Mouse (Mus musculus) telencephalon, adult 2 months (tissue): ENCODE results near the gene Rmnd5a.
"Not testable (repeated sequence)": the region's sequence is repeated elsewhere in the genome, so short reads cannot be mapped to it uniquely, and the experiment has no call there.

Source experiments
- DNase-seq: peaks from one replicate; pipeline ENCODE4 v3.0.0-alpha.2; 2011; ENCODE audit warnings: low read depth, low spot score

The Rmnd5a gene

DNA sequence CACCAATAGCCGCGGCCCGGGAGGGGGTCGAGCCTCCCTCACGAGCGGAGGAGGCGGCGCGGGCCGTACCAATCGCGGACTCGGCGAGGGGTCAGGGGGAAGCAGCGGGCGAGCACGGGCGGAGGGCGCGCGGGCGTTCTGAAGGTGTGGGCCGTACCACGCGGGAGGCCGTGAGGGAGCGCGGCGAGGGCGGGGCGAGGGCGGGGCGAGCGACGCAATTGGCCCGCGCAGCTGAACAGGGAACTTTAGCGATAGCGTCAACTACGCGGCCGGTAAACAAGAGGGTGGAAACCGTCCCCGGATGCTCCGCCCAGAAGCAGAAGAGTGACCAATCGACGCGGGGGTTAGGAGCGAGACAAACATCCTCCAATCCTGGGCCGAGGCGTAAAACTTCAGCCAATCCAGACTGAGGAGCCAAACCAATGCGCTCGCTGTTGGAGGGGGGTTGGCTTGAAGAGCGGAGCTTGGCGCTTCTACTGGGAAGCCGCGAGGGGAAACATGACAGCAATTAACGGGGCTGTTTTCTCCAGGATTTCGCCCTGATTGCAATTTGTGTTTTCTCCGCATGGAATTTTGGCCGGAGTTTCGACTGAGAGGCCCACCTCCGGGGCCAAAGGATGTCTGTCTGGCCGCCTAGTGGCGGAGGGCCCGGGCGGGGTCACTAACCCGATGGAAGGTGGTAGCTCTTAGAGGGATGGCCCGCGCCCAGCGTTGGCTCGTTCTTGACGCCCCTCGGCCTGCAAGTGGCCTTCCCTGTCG is at the start of gene Rmnd5a:
Rmnd5a (minus strand) TSS at position 146 of the 759 bp plus-strand sequence.
- peak; percentile 99 for DNase-seq

DNA sequence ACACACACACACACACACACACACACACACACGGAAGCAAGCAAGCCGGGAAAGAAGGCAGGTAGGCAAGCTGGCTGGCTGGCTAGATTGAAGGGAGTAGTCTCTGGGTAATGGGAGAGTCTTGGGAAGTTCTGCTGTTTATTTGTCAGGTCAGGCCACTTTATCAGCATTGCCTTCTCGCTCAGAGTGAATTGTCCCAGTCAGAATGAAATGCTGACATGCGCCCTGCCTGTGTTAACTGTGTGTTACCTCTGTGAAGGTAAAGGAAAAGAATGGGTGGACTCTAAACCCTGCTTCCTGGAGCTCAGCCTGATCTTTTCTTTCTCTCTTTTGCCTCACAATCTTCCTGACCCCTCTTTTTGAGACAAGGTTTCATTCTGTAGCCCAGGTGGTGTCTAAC is 47.5 kb upstream of the Rmnd5a start:
- DNase-seq: no peak

DNA sequence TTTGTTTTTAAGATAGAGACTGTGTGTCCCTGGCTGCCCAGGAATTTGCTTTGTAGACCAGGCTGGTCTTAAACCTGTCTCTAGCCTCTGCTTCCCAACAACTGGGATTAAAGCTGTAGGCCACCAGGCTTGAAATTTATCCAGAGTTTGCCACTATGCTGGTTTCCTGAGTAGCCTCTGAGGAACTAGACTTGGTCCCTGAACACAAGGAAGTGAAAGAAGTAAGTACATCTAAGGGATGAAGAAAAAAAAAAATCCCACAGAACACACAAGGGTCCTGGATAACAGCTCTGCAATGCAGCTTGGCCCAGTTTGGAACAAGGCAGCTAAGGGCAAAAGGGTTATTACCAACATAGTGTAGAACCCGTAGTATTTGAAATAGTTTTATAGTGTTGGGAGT is 46.4 kb upstream of the Rmnd5a start:
- no peak for DNase-seq

DNA sequence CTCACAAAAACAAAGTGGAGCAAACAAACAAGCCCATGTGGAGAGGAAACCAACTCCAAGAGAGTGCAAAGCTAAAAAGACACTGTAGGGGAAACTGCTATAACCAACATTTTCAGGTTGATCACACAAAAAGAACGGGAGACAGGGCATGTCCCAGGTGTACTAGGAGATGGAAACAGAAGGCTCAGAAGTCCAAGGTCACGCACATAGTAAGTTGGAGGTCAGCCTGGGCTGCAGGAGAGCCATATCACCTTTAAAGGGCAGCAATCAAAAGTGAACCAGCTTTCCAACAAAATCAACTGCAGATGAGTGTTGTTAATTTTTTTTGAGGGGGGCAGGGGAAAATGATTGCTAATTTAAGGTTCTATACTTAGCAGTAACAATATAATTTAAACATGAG is 45.8 kb upstream of the Rmnd5a start:
- DNase-seq: no peak

DNA sequence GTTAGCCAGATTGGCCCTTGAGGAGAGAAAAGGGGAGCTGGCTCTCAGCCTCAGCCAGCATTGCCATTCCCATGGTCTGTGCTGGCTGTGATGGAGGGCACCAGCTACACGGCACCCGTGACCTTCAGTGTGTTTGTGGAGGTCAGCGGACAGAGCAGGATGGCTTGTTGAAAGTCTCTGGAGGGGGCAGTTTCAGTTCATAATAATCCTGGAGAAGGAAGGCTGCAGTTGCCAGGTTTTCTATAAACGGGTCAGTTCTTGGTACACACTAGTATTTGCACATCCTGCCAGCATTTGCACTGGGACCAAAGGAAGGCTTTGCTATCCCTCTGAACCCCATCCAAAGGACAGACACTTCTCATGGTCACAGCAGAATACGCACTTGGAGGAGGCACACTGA is 44.8 kb upstream of the Rmnd5a start:
- no peak for DNase-seq

DNA sequence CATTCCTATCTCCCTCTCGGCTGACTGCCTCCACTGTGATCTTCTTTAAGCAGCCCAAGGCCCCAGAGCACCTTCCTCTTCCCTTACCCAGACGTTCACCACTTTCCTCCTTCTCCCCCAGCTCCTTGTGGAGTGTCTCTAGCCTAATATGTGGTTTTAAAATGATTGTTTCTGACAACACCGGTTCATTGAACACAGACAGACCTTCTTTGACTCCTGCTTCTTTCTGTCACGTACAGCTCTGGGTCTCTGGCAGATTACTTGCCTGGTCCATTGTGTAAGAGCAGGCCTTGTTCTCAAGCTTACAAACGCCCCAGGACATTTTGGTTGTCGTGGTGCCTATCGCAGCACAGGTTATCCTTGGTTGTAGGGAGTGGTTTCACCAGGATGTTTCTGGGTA is 40.7 kb upstream of the Rmnd5a start:
- DNase-seq: no peak

DNA sequence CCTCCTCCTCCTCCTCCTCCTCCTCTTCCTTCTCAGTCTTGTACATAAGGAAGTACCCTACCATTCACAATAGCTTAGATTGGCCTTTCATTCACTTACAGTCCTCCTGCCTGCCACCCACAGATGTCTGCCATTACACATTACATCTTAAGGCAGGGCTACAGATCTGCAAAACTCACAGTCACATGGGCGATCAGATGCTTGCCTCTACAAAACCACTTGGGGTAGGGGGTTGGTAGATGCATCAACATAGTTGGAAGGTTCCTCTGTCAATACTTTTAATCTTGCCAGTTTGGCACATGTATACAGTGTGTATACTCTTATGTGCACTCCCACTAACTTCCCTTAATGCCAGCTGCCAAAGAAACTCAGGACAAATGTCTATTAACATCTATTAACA is 39.7 kb upstream of the Rmnd5a start:
- no peak for DNase-seq

DNA sequence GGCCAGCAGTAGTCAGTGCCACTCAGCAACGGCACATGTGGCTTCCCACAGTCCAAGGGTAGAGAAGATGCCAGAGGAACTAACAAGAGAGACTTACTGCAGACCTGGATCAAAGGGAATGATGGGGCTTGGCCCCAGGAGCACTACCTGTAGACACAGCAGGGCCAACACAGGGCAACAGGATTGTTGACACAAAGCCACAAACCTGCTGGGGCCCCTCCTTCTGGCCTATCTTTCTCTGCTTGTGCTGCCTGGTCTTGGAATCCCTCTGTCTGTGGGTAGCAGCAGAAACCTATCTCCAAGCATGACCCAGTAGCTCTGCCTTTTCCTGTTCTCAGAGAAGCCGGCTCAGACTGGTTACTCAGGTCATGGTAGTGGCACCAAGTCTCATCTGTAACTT is 39.2 kb upstream of the Rmnd5a start:
- not testable (repeated sequence) for DNase-seq

DNA sequence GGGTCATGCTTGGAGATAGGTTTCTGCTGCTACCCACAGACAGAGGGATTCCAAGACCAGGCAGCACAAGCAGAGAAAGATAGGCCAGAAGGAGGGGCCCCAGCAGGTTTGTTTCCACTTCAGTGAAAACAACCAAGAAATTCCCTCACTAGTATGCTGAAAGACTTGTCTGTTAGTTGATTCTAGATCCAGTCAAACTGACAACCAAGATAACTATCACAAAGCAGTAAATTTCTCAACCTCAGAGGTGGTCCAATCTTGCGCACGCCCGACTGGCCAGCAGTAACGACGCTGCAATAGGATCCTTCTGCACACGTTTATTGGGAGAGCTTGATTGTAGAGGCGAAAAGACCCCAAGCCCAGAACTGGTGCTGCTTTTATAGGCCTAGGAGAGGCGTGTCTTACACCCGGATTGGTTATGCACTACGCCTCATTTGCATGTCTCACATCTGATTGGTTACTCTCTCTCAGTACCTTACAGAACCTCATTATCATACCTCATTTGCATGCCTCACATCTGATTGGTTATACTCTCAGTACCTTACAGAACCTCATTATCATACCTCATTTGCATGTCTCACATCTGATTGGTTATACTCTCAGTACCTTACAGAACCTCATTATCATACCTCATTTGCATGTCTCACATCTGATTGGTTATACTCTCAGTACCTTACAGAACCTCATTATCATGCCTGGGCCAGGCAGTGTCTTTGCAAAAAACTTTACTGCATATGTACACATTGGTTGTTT is 38.6 kb upstream of the Rmnd5a start:
- DNase-seq: not testable (repeated sequence)

DNA sequence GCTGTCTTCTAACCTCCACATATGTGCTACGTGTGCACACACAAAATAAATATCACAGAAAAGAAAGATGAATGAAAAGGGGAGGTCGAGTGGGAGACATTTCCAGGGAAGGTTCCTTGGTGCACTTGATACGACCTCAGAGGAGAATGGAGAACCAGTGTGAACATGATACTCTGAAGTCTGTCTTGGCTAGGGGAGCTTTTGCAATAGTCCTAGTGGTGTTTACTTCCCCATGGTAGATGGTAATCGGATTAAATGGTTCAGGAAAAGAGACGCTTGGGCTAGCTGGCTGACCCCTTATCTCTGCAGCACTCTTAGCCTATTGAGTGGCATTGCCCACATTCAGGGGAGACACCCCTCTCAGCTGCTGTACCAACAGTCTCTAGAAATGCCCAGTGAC is 36.3 kb upstream of the Rmnd5a start:
- no peak for DNase-seq

DNA sequence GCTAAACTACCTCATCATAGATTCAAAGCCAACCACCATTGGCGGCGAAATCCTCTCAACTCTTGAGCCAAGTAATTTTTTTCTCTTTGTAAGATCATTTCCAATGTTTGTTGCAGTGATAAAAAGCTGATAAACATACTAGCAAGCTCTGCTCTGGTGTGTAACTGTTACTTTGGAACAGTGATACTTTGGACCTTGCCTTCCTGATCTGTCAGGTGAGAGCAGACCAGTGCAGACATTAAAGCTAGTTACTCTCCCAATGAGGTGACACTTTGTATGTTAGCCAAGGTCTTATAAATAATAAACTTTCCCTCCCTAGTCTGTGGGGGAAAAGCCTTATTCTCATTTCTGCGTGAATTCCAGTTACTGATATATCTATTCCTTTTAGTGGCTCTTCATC is 35.2 kb upstream of the Rmnd5a start:
- DNase-seq: no peak

DNA sequence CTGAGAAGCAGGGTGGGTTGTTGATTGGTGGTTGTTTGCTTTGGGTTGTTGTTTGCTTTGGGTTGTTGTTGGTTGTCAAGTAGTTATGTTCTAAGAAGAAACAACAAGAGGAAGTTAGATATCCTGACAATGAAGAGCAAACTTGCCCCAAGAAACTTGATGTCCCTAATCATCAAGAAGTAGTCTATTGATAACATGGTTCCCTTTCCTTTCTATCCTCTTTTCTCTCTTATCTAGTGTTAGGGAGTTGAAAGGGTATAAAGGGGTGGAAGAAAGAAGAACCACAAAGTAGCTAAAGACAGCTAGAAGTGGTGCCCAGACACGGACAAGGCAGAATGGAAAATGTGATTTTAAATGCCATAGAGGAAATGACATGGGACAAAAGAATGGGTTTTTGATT is 32.3 kb upstream of the Rmnd5a start:
- no peak for DNase-seq

DNA sequence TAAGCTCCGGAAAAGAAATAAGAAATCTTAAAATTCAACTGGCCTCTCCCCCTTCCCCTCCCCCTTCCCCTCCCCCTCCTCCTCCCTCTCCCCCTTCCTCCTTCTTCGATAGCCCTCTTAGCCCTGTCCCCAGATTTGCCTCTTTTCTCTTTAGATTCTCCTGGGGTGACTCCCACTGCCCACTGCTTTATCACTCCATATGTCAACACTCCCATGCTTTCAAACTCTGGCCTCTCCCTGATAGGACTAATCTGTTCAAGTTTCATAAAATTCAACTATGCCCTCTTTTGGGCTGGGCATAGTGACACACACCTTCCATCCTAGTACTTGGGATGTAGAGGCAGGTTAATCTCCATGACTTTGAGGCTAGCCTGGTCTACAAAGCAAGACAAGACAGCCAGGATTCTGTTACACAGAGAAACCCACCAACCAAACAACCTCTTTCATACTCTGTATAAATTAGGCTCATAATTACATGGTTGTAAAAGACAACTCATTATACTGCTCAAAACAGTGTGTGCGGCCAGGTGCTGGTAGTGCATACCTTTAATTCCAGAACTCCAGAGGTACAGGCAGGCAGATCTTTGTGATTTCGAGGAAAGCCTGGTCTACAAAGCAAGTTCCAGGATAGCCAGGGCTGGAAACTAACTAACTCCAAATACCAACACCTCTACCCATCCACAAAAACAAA is 31.5 kb upstream of the Rmnd5a start:
- no peak for DNase-seq

DNA sequence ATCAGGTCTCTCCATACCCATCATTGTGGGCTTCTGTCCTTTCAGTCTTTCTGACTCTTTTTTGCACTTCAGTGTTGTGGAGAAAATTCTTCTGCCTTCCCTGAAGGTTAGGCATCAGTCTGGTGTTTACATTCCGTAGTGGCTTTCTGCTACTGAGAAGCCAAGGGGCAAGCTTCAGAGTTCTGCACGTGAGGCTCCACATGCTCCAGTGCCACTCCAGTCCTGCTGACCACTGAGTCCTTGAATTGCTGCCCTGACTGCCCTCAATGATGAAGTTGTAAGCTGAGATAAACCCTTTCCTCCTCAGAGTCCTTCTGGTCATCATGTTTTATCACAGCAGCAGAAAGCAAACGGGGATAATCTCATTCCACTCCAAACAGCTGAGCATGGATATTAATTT is 28.9 kb upstream of the Rmnd5a start:
- no peak for DNase-seq

DNA sequence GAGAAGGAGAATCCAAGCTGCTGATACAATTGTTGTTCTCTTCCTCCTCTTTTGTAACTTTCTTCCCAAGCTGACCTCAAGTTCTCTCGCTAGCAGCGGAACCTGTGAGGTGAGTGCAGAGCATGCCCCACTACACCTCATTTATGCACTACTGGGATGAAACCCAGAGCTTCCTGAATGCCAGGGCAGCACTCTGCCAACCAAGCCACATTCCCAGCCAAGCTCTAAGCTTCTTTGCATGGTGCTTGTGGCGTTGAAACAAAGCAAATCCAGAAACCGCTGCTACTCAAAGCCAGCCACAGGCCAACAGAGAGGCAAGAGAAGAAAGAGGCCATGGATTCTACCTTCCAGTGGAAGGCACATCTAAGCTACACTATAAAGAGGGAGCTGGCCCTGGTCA is 27.3 kb upstream of the Rmnd5a start:
- DNase-seq: no peak

DNA sequence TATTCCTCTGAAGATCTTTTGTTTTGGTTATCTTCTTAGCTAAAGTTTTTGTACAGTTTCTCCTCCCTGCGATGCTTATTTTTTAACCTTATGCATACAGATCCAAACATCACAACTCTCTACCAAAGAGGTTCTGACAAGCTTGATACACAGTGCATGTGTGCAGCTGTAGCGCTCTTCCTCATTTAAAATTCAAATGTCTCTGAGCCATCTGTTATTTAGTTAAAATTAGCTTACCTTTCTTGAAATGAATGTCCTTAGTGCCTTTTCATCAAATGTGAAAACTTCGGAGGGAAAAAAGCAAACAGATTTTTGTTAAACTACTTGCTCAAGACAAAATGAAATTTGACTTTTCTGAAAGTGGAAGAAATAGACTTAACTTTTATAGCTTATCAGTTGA is 24.7 kb upstream of the Rmnd5a start:
- DNase-seq: peak; percentile 59

DNA sequence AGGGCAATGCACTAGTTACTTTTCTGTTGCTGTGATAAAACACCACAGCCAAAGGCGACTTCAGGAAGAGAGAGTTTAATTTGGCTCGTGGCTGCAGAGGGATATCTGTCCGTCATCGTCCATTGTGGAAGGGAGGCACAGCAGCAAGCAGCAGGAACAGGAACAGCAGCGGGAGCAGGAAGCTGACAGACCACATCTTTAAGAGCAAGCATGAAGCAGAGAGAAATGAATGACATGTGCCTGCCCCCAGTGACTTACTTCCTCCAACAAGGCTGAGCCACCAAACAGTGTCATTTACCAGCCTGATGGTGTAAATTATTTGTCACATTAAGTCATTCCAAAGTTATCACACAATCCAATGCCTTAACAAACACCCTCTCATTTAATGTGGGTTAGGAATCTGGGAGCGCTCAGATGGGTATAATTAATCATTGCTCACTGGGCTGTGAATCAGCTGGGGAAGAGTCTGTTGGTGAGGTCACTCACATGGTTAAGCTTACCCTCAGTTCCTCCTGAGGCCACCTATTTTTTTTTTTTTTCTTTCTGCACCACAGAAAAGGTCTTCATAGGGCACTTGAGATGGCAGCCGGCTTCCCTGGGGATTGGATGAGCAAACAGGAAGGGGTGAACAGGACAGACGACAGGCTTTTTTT is 17.6 kb upstream of the Rmnd5a start:
- DNase-seq: no peak

DNA sequence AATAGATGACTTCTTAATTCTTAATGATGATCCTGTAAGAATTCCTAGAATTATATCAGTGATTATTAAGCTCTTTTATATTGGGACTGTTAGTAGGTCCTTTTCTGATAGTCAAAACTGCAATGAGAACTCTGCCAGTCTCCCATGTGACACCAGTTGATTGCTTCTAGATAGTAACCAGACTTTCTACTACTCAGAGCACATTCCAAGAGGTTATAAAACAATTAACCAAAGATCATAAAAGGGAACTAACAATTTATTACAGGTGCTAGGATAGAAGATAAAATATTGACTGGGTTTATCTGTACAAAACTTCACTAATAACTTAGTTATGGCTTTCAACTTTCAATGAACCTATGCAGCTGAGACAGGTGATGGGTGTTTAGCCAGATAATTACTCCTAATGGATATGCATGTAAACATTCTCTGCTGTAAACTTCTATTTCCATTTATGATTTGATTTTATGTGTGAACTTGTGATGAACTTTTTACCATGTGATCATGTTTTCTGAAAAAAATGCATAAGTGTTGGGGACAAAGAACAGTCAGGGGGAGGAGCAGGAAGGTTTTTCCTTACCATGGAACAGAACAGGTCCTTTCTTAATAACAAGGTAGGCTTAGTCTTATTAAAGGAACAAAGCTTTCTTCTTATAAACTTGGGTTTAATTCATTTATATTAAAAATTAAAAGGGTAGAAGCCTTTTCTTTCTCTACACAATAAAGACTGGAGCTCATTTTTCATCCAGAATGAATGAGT is 13.7 kb upstream of the Rmnd5a start:
- DNase-seq: not testable (repeated sequence)

DNA sequence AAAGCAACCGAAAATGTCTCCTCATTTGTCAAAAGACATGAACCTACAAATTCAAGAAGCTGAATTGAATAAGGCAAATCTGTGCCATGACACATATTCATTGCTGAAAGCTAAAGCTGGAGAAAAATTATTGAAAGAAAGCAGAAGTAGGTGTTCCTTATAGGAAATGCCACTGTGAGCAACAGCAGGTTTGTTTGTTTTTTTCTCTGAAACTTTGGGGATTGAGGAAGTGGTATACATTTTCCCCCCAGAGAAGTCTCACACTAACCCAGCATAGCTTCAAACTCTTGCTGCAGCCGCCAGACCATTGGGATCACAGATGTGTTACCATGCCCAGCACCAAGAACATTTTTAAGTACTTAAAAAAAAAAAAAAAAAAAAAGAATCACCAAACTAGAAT is 12.4 kb upstream of the Rmnd5a start:
- DNase-seq: no peak

DNA sequence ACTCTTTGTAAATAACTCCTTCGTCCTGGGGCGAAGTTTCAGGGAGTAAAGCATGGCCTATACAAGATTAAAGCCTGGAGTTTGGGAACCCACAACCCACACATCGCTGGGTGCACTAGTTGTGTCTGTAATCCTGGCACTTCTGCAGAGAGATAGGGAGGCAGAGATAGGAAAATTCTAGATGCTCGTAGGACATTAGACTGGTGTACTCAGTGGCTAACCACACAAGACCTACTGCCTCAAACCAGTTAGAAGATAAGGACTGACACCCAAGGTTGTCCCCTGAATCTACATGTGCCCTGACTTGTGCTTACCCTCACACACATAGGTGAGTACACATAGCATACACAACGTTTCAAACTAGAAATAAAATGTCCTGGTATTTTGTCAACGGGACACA is 5.1 kb upstream of the Rmnd5a start:
- no peak for DNase-seq

DNA sequence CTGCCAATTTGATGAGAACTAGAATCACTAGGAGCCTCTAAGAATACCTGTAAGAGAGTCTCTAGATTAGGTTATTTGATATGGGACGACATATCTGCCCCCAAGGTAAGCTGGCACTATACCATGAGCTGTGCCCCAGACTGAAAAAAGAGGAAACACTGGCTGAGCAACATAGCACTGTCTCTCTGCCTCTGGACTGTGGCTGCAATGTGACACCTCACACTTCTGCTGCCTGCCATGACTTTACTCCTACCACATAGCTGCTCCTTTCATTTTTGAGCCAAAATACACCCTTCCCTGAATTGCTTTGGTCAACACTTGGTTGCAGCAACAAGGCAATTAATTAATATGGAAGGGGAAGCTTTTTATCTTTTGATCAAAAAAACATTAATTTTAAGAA is 4.3 kb upstream of the Rmnd5a start:
- DNase-seq: no peak
